ENCODE assay signal across 26 mouse cellular contexts in genomic region chr11:115279726-115280125, GRCm38 (mm10). TPM values are rescaled to one million over a fixed set of nuclear protein-coding genes. Genes with fewer than 3 reads are reported as not detected.
DNase-seq lines count a peak whose midpoint lies in the region; ATAC-seq lines count a peak whose summit lies in the region.
"Had no signal": no experiment of that assay in that cellular context is flagged by ENCODE, and none has a peak within 500 bp of the region (broad histone marks: within the 10 kb centered on the region; RNA-seq: fewer than 3 reads in every experiment).

No protein-coding gene starts in this region.

- H3K27ac ChIP-seq in liver, embryonic 11.5 days (ENCODE audit: low read depth, low read length): peak overlapping the region; percentile 9; the same call in 1 of the 2 replicates
- H3K27ac ChIP-seq: embryonic facial prominence, embryonic 15.5 days; forebrain, embryonic 13.5 days; hindbrain, embryonic 12.5 days; neural tube, embryonic 12.5 days had no signal

- no peak overlapping the region for H3K4me3 ChIP-seq in liver, embryonic 11.5 days (ENCODE audit: low read depth, low read length)
- H3K4me3 ChIP-seq: embryonic facial prominence, embryonic 15.5 days; forebrain, embryonic 13.5 days; hindbrain, embryonic 12.5 days; megakaryocyte, embryonic 14.5 days; neural tube, embryonic 12.5 days had no signal

- no peak for ATAC-seq in liver, embryonic 11.5 days (replicated peaks; ENCODE audit: low FRiP score)
- ATAC-seq: forebrain, embryonic 13.5 days had no signal

- no peaks in the 10 kb centered on the region for H3K27me3 ChIP-seq in liver, embryonic 11.5 days (replicated peaks; ENCODE audit: control insufficient read depth, insufficient read depth, low read length)
- no peaks in the 10 kb centered on the region for H3K27me3 ChIP-seq in splenic B cell, adult 2 months (ENCODE audit: control insufficient read depth, insufficient read depth, low read length, poor library complexity, severe bottlenecking)
- H3K27me3 ChIP-seq: embryonic facial prominence, embryonic 15.5 days; forebrain, embryonic 13.5 days; hindbrain, embryonic 12.5 days; neural tube, embryonic 12.5 days had no signal

- peak; percentile 9 to 37 for DNase-seq in adrenal gland, adult (ENCODE audit: inconsistent age in 2 of 2, low spot score in 1 of 2)
- no peak for DNase-seq in adrenal gland, postnatal 36 days
- peak; percentile 85 for DNase-seq in ZHBTc4 (ENCODE audit: low read depth, low spot score)
- no peak for DNase-seq in liver, embryonic 11.5 days (ENCODE audit: low spot score)
- DNase-seq in splenic B cell, adult 2 months (ENCODE audit: low read depth, low spot score): peak; percentile 26
- no peak for DNase-seq in thymus, postnatal 10 days (ENCODE audit: low spot score in 2 of 2)
- DNase-seq in left cerebral cortex, adult 11 months (ENCODE audit: low spot score): no peak
- DNase-seq in kidney, postnatal 4 days: no peak
- DNase-seq: B cell, adult 2 months; cerebellum, adult 11-12 months; kidney, adult 11 months; kidney, postnatal 25 days; left cerebral cortex, postnatal 4 days; lung, embryonic 14.5 days; thymus, adult 2 months had no signal

- WGBS in liver, embryonic 11.5 days: 45% methylated on average over 1 of the region's 1 CpGs

- no peak overlapping the region for H3K4me2 ChIP-seq in liver, embryonic 11.5 days
- H3K4me2 ChIP-seq: embryonic facial prominence, embryonic 15.5 days; forebrain, embryonic 13.5 days; hindbrain, embryonic 12.5 days; lung, embryonic 14.5 days; neural tube, embryonic 12.5 days had no signal

- H3K9me3 ChIP-seq in liver, embryonic 11.5 days (ENCODE audit: control insufficient read depth, low read length): no peaks in the 10 kb centered on the region
- H3K9me3 ChIP-seq: embryonic facial prominence, embryonic 15.5 days; forebrain, embryonic 13.5 days; hindbrain, embryonic 12.5 days; megakaryocyte, embryonic 14.5 days; neural tube, embryonic 12.5 days had no signal

- peaks cover 26% of the 10 kb centered on the region for H3K4me1 ChIP-seq in liver, embryonic 11.5 days (replicated peaks; ENCODE audit: control insufficient read depth, insufficient read depth, low read length)

- H3K36me3 ChIP-seq in liver, embryonic 11.5 days (ENCODE audit: control insufficient read depth, insufficient read depth, low read length): no peaks in the 10 kb centered on the region
- H3K36me3 ChIP-seq in splenic B cell, adult 2 months (ENCODE audit: control insufficient read depth, insufficient read depth, low read length, poor library complexity, severe bottlenecking): no peaks in the 10 kb centered on the region
- H3K36me3 ChIP-seq: embryonic facial prominence, embryonic 15.5 days; hindbrain, embryonic 12.5 days; neural tube, embryonic 12.5 days had no signal

- H3K9ac ChIP-seq in liver, embryonic 11.5 days (ENCODE audit: low read depth, low read length): no peak overlapping the region
- H3K9ac ChIP-seq: embryonic facial prominence, embryonic 15.5 days; forebrain, embryonic 13.5 days; hindbrain, embryonic 12.5 days; lung, embryonic 14.5 days; neural tube, embryonic 12.5 days had no signal

RNA-seq across cellular contexts. Expression of gene Fdxr, which starts 2.9 kb away (rescaled TPM):
- 1,000 to 10,000 TPM; 1,168 to 1,492 TPM for total RNA-seq in adrenal gland, postnatal 36 days (2021)
- polyA plus RNA-seq in liver, embryonic 11.5 days (2014; fragmentation: Nextera tagmentation; extraction: Ambion mirVana): 25.0 and 25.7 TPM in 2 replicates

RNA-seq across cellular contexts. Expression of gene Grin2c, which starts 12.7 kb away (rescaled TPM):
- 1 to 10 TPM; 1.7 to 4.6 TPM for total RNA-seq in adrenal gland, postnatal 36 days (2021)
- 0.75 and 0.89 TPM in 2 replicates for polyA plus RNA-seq in liver, embryonic 11.5 days (2014; fragmentation: Nextera tagmentation; extraction: Ambion mirVana)
- polyA plus RNA-seq: embryonic facial prominence, embryonic 15.5 days; forebrain, embryonic 13.5 days; gonadal fat pad, adult 2 months; lung, embryonic 14.5 days had no signal

RNA-seq across cellular contexts. Expression of gene Fads6, which starts 17.7 kb away (rescaled TPM):
- total RNA-seq in adrenal gland, postnatal 36 days (2021): 10 to 100 TPM; 47.5 to 75.9 TPM
- 3.2 and 3.4 TPM in 2 replicates for polyA plus RNA-seq in liver, embryonic 11.5 days (2014; fragmentation: Nextera tagmentation; extraction: Ambion mirVana)

RNA-seq across cellular contexts. Expression of gene Otop2, which starts 27.2 kb away (rescaled TPM):
- not detected for total RNA-seq in adrenal gland, postnatal 36 days (2021)
- polyA plus RNA-seq in liver, embryonic 11.5 days (2014; fragmentation: Nextera tagmentation; extraction: Ambion mirVana): not detected in 2 replicates
- total RNA-seq: adrenal gland, postnatal 4 days; layer of hippocampus, postnatal 14 days; left cerebral cortex, postnatal 4 days had no signal
- polyA plus RNA-seq: forebrain, embryonic 13.5 days; gonadal fat pad, adult 2 months; heart, embryonic 14.5 days; hindbrain, embryonic 12.5 days; lung, embryonic 14.5 days; neural tube, embryonic 12.5 days had no signal

RNA-seq across cellular contexts. Expression of gene Ush1g, which starts 42.1 kb away (rescaled TPM):
- under 1 TPM; 0.40 to 0.49 TPM for total RNA-seq in adrenal gland, postnatal 36 days (2021)
- polyA plus RNA-seq in liver, embryonic 11.5 days (2014; fragmentation: Nextera tagmentation; extraction: Ambion mirVana): 0.52 and 0.64 TPM in 2 replicates
- total RNA-seq: ES-E14; midbrain, postnatal 0 days had no signal
- polyA plus RNA-seq: forebrain, embryonic 13.5 days; gonadal fat pad, adult 2 months; hindbrain, embryonic 12.5 days; lung, embryonic 14.5 days had no signal

Comparison
In these comparisons a context has a peak if more than half of its experiments do, and no peak if none do; other contexts are left out.
1. DNase-seq: peak in adrenal gland, adult (2 of 2), ZHBTc4 (single experiment) and splenic B cell, adult 2 months (single experiment); none in adrenal gland, postnatal 36 days (0 of 2), liver, embryonic 11.5 days (single experiment), thymus, postnatal 10 days (0 of 2), left cerebral cortex, adult 11 months (single experiment) and kidney, postnatal 4 days (0 of 2).